Mouse (Mus musculus): ENCODE results near the gene Gadl1. TPM values are rescaled to one million over a fixed set of nuclear protein-coding genes. Genes with fewer than 3 reads are reported as not detected.
A peak's percentile ranks its signal among the peaks of the same experiment; 100 is the strongest.

Gene Gadl1
- polyA plus RNA-seq, 1 experiment from 2014 or later: 1.0 TPM

- WGBS: 30% methylated on average over 5 of the region's 5 CpGs
- Histone ChIP-seq H3K4me1 (peaks cover 12% of the 10 kb centered on the region), H3K36me3 (peaks cover 64% of the 10 kb centered on the region), H3K9me3 (no peaks in the 10 kb centered on the region), H3K4me3 (no peak overlapping the region), H3K9ac (no peak overlapping the region), H3K27me3 (no peaks in the 10 kb centered on the region), H3K4me2 (no peak overlapping the region), H3K27ac (peak overlapping the region; percentile 50; the same call in 1 of the 2 replicates)
- no peak for ATAC-seq (ENCODE audit: insufficient number of reproducible peaks, low FRiP score, low TSS enrichment, low read depth)
Measured at GRCm38 (mm10) chr9:116091921-116092320, 182.7 kb downstream of the Gadl1 start.

- H3K36me3 ChIP-seq: peaks cover 50% of the 10 kb centered on the region
- peaks cover 18% of the 10 kb centered on the region for H3K4me1 ChIP-seq
- H3K4me2 ChIP-seq: no peak overlapping the region
- no peak overlapping the region for H3K4me3 ChIP-seq
- 0 out of 2 replicates have a peak, but pooled peaks have one; percentile 59 for ATAC-seq (ENCODE audit: insufficient number of reproducible peaks, low FRiP score, low TSS enrichment, low read depth)
- no peaks in the 10 kb centered on the region for H3K27me3 ChIP-seq
- H3K27ac ChIP-seq: peak overlapping the region; percentile 62
- no peaks in the 10 kb centered on the region for H3K9me3 ChIP-seq
- no peak overlapping the region for H3K9ac ChIP-seq
- WGBS: 24% methylated on average over 16 of the region's 16 CpGs
Measured at GRCm38 (mm10) chr9:116098724-116099595, 189.7 kb downstream of the Gadl1 start.

GRCm38 (mm10) chr9:116099596-116099993, 190.3 kb downstream of the Gadl1 start:
- no peak for ATAC-seq (ENCODE audit: insufficient number of reproducible peaks, low FRiP score, low TSS enrichment, low read depth)
- Histone ChIP-seq H3K4me2 (no peak overlapping the region), H3K9me3 (no peaks in the 10 kb centered on the region), H3K4me3 (no peak overlapping the region), H3K27me3 (no peaks in the 10 kb centered on the region), H3K36me3 (peaks cover 55% of the 10 kb centered on the region), H3K27ac (peak overlapping the region; percentile 62), H3K9ac (no peak overlapping the region), H3K4me1 (peaks cover 18% of the 10 kb centered on the region)
- WGBS: 56% methylated on average over 6 of the region's 6 CpGs

GRCm38 (mm10) chr9:116100015-116100414, 190.8 kb downstream of the Gadl1 start:
- peaks cover 18% of the 10 kb centered on the region for H3K4me1 ChIP-seq
- H3K9me3 ChIP-seq: no peaks in the 10 kb centered on the region
- H3K27me3 ChIP-seq: no peaks in the 10 kb centered on the region
- H3K36me3 ChIP-seq: peaks cover 59% of the 10 kb centered on the region
- H3K4me2 ChIP-seq: no peak overlapping the region
- peak overlapping the region; percentile 62; the same call in 1 of the 2 replicates for H3K27ac ChIP-seq
- H3K4me3 ChIP-seq: no peak overlapping the region
- no peak for ATAC-seq (ENCODE audit: insufficient number of reproducible peaks, low FRiP score, low TSS enrichment, low read depth)
- WGBS: 67% methylated on average over 9 of the region's 9 CpGs
- H3K9ac ChIP-seq: no peak overlapping the region

GRCm38 (mm10) chr9:116101842-116102241, 192.6 kb downstream of the Gadl1 start:
- WGBS: 64% methylated on average over 11 of the region's 11 CpGs
- H3K9ac ChIP-seq: no peak overlapping the region
- H3K9me3 ChIP-seq: no peaks in the 10 kb centered on the region
- no peak overlapping the region for H3K4me2 ChIP-seq
- H3K27me3 ChIP-seq: no peaks in the 10 kb centered on the region
- H3K36me3 ChIP-seq: peaks cover 65% of the 10 kb centered on the region
- no peak overlapping the region for H3K27ac ChIP-seq
- no peak for ATAC-seq (ENCODE audit: insufficient number of reproducible peaks, low FRiP score, low TSS enrichment, low read depth)
- H3K4me3 ChIP-seq: no peak overlapping the region
- peaks cover 18% of the 10 kb centered on the region for H3K4me1 ChIP-seq

- Histone ChIP-seq H3K9ac (no peak overlapping the region), H3K4me1 (peaks cover 5% of the 10 kb centered on the region), H3K36me3 (peaks cover 87% of the 10 kb centered on the region), H3K9me3 (no peaks in the 10 kb centered on the region), H3K27me3 (no peaks in the 10 kb centered on the region), H3K4me2 (no peak overlapping the region), H3K27ac (no peak overlapping the region), H3K4me3 (no peak overlapping the region)
- ATAC-seq (ENCODE audit: insufficient number of reproducible peaks, low FRiP score, low TSS enrichment, low read depth): no peak
- WGBS: 89% methylated on average over 17 of the region's 17 CpGs
Measured at GRCm38 (mm10) chr9:116104770-116105169, 195.5 kb downstream of the Gadl1 start.

GRCm38 (mm10) chr9:116108729-116109128, 199.5 kb downstream of the Gadl1 start:
- H3K36me3 ChIP-seq: peaks cover 90% of the 10 kb centered on the region

GRCm38 (mm10) chr9:116111149-116111970, 202.1 kb downstream of the Gadl1 start:
- no peak overlapping the region for H3K9ac ChIP-seq
- H3K36me3 ChIP-seq: peaks cover 69% of the 10 kb centered on the region
- H3K27me3 ChIP-seq: no peaks in the 10 kb centered on the region
- 87% methylated on average over 9 of the region's 9 CpGs for WGBS
- H3K4me1 ChIP-seq: peaks cover 7% of the 10 kb centered on the region
- H3K4me3 ChIP-seq: no peak overlapping the region
- H3K9me3 ChIP-seq: no peaks in the 10 kb centered on the region
- no peak for ATAC-seq (ENCODE audit: insufficient number of reproducible peaks, low FRiP score, low TSS enrichment, low read depth)
- no peak overlapping the region for H3K4me2 ChIP-seq
- no peak overlapping the region for H3K27ac ChIP-seq

More at GRCm38 (mm10) chr9:116108729-116109128, 199.5 kb downstream of the Gadl1 start:
- Histone ChIP-seq H3K4me3 (no peak overlapping the region), H3K9me3 (no peaks in the 10 kb centered on the region), H3K9ac (no peak overlapping the region), H3K4me2 (no peak overlapping the region), H3K4me1 (no peaks in the 10 kb centered on the region), H3K27ac (no peak overlapping the region), H3K27me3 (no peaks in the 10 kb centered on the region)
- 90% methylated on average over 2 of the region's 2 CpGs for WGBS
- ATAC-seq (ENCODE audit: insufficient number of reproducible peaks, low FRiP score, low TSS enrichment, low read depth): no peak

- Histone ChIP-seq H3K4me2 (no peak overlapping the region), H3K4me1 (peaks cover 18% of the 10 kb centered on the region), H3K4me3 (no peak overlapping the region), H3K9me3 (no peaks in the 10 kb centered on the region), H3K36me3 (peaks cover 65% of the 10 kb centered on the region), H3K9ac (no peak overlapping the region), H3K27me3 (no peaks in the 10 kb centered on the region), H3K27ac (no peak overlapping the region)
- no peak for ATAC-seq (ENCODE audit: insufficient number of reproducible peaks, low FRiP score, low TSS enrichment, low read depth)
- 57% methylated on average over 4 of the region's 4 CpGs for WGBS
Measured at GRCm38 (mm10) chr9:116114339-116114738, 205.1 kb downstream of the Gadl1 start.

- 72% methylated on average over 7 of the region's 7 CpGs for WGBS
- Histone ChIP-seq H3K27ac (peak overlapping the region; percentile 57; the same call in 1 of the 2 replicates), H3K36me3 (peaks cover 59% of the 10 kb centered on the region), H3K4me2 (no peak overlapping the region), H3K9ac (no peak overlapping the region), H3K27me3 (no peaks in the 10 kb centered on the region), H3K4me3 (no peak overlapping the region), H3K4me1 (peaks cover 23% of the 10 kb centered on the region), H3K9me3 (no peaks in the 10 kb centered on the region)
- ATAC-seq (ENCODE audit: insufficient number of reproducible peaks, low FRiP score, low TSS enrichment, low read depth): no peak
Measured at GRCm38 (mm10) chr9:116115875-116116274, 206.6 kb downstream of the Gadl1 start.

GRCm38 (mm10) chr9:116118332-116118872, 209.1 kb downstream of the Gadl1 start:
- H3K4me3 ChIP-seq: no peak overlapping the region
- H3K9ac ChIP-seq: no peak overlapping the region
- H3K9me3 ChIP-seq: no peaks in the 10 kb centered on the region
- no peak for ATAC-seq (ENCODE audit: insufficient number of reproducible peaks, low FRiP score, low TSS enrichment, low read depth)
- H3K4me2 ChIP-seq: no peak overlapping the region
- no peaks in the 10 kb centered on the region for H3K27me3 ChIP-seq
- H3K36me3 ChIP-seq: peaks cover 49% of the 10 kb centered on the region
- 55% methylated on average over 8 of the region's 8 CpGs for WGBS
- H3K27ac ChIP-seq: 0 out of 2 replicates have a peak overlapping the region, but pooled peaks have one; percentile 50
- peaks cover 45% of the 10 kb centered on the region for H3K4me1 ChIP-seq

Measured in limb, embryonic 15.5 days (tissue).